Mouse (Mus musculus): ENCODE measurements around the gene Stra6. TPM values are rescaled to one million over a fixed set of nuclear protein-coding genes. Genes with fewer than 3 reads are reported as not detected.

The Stra6 gene
- polyA plus RNA-seq, 2 experiments = 0.07 TPM; not detected in 1

- no peak overlapping the region for H3K27ac ChIP-seq
- H3K4me2 ChIP-seq (ENCODE audit: low read depth) = no peak overlapping the region
- H3K4me3 ChIP-seq (ENCODE audit: insufficient read depth in 1 of 2, low read depth in 2 of 2, low read length in 2 of 2) = no peak overlapping the region
- no peak for DNase-seq (ENCODE audit: low read depth in 3 of 3, low spot score in 3 of 3)
- H3K9me3 ChIP-seq (ENCODE audit: control insufficient read depth, low read length) = no peaks in the 10 kb centered on the region
- H3K4me1 ChIP-seq (replicated peaks; ENCODE audit: control insufficient read depth in 2 of 2, insufficient read depth in 2 of 2, low read length in 1 of 2) = peaks cover 0 to 6% of the 10 kb centered on the region in 2 experiments; a peak in 2 of 4 replicates
- peaks cover 18% of the 10 kb centered on the region for H3K27me3 ChIP-seq (ENCODE audit: control insufficient read depth, insufficient read depth, low read length)
- H3K36me3 ChIP-seq (replicated peaks; ENCODE audit: control insufficient read depth, insufficient read depth, low read depth) = no peaks in the 10 kb centered on the region
- 3% methylated on average over 9 of the region's 9 CpGs for WGBS (ENCODE audit: insufficient replicate concordance)
- TF ChIP-seq CTCF (IDR thresholded peaks at IDR 0.05; ENCODE audit: low read depth) (no peak), EP300 (IDR thresholded peaks at IDR 0.05; ENCODE audit: low read depth) (no peak)
- no peak for ATAC-seq (ENCODE audit: insufficient read depth)
- H3K9ac ChIP-seq (replicated peaks) = no peak overlapping the region
These were observed 50.4 kb downstream of the Stra6 start for GRCm38 (mm10) chr9:58114019-58114418.

GRCm38 (mm10) chr9:58115297-58115925 lies 51.8 kb downstream of the Stra6 start:
- H3K36me3 ChIP-seq (replicated peaks; ENCODE audit: control insufficient read depth, insufficient read depth, low read depth) = no peaks in the 10 kb centered on the region
- no peaks in the 10 kb centered on the region for H3K9me3 ChIP-seq (ENCODE audit: control insufficient read depth, low read length)
- H3K9ac ChIP-seq (replicated peaks) = no peak overlapping the region
- peaks cover 18% of the 10 kb centered on the region for H3K27me3 ChIP-seq (ENCODE audit: control insufficient read depth, insufficient read depth, low read length)
- no peak overlapping the region for H3K4me3 ChIP-seq (ENCODE audit: insufficient read depth in 1 of 2, low read depth in 2 of 2, low read length in 2 of 2)
- ATAC-seq (ENCODE audit: insufficient read depth) (no peak), DNase-seq (ENCODE audit: low read depth in 3 of 3, low spot score in 3 of 3) (no peak)
- H3K4me2 ChIP-seq (ENCODE audit: low read depth) = no peak overlapping the region
- 19% methylated on average over 7 of the region's 7 CpGs for WGBS (ENCODE audit: insufficient replicate concordance)
- no peak overlapping the region for H3K27ac ChIP-seq
- H3K4me1 ChIP-seq (replicated peaks; ENCODE audit: control insufficient read depth in 2 of 2, insufficient read depth in 2 of 2, low read length in 1 of 2) = peaks cover 0 to 6% of the 10 kb centered on the region in 2 experiments; a peak in 2 of 4 replicates
- no peak for TF ChIP-seq CTCF (IDR thresholded peaks at IDR 0.05; ENCODE audit: low read depth)
- TF ChIP-seq EP300 (IDR thresholded peaks at IDR 0.05; ENCODE audit: low read depth) = no peak

GRCm38 (mm10) chr9:58116024-58116651 lies 52.5 kb downstream of the Stra6 start:
- no peak for DNase-seq (ENCODE audit: low read depth in 3 of 3, low spot score in 3 of 3)
- Histone ChIP-seq H3K9me3 (ENCODE audit: control insufficient read depth, low read length) (no peaks in the 10 kb centered on the region), H3K4me1 (replicated peaks; ENCODE audit: control insufficient read depth in 2 of 2, insufficient read depth in 2 of 2, low read length in 1 of 2) (peaks cover 0 to 6% of the 10 kb centered on the region in 2 experiments; a peak in 2 of 4 replicates), H3K9ac (replicated peaks) (no peak overlapping the region), H3K36me3 (replicated peaks; ENCODE audit: control insufficient read depth, insufficient read depth, low read depth) (no peaks in the 10 kb centered on the region), H3K27me3 (ENCODE audit: control insufficient read depth, insufficient read depth, low read length) (peaks cover 18% of the 10 kb centered on the region), H3K4me3 (ENCODE audit: insufficient read depth in 1 of 2, low read depth in 2 of 2, low read length in 2 of 2) (no peak overlapping the region), H3K27ac (no peak overlapping the region), H3K4me2 (ENCODE audit: low read depth) (no peak overlapping the region)
- WGBS (ENCODE audit: insufficient replicate concordance) = 21% methylated on average over 7 of the region's 7 CpGs
- TF ChIP-seq EP300 (IDR thresholded peaks at IDR 0.05; ENCODE audit: low read depth) (no peak), CTCF (IDR thresholded peaks at IDR 0.05; ENCODE audit: low read depth) (no peak)
- no peak for ATAC-seq (ENCODE audit: insufficient read depth)

GRCm38 (mm10) chr9:58118671-58119070 lies 55.1 kb downstream of the Stra6 start, which contains the start of gene Ccdc33:
Ccdc33 (minus strand) TSS chr9:58118823.
- Histone ChIP-seq H3K9me3 (ENCODE audit: control insufficient read depth, low read length) (no peaks in the 10 kb centered on the region), H3K9ac (replicated peaks) (no peak within 1 kb of the TSS), H3K36me3 (replicated peaks; ENCODE audit: control insufficient read depth, insufficient read depth, low read depth) (no peaks in the 10 kb centered on the region), H3K4me1 (replicated peaks; ENCODE audit: control insufficient read depth in 2 of 2, insufficient read depth in 2 of 2, low read length in 1 of 2) (peaks cover 0 to 6% of the 10 kb centered on the region in 2 experiments; a peak in 2 of 4 replicates), H3K27ac (no peak within 1 kb of the TSS), H3K27me3 (ENCODE audit: control insufficient read depth, insufficient read depth, low read length) (peaks cover 12% of the 10 kb centered on the region), H3K4me3 (ENCODE audit: insufficient read depth in 1 of 2, low read depth in 2 of 2, low read length in 2 of 2) (no peak within 1 kb of the TSS), H3K4me2 (ENCODE audit: low read depth) (no peak within 1 kb of the TSS)
- TF ChIP-seq EP300 (IDR thresholded peaks at IDR 0.05; ENCODE audit: low read depth) (no peak), CTCF (IDR thresholded peaks at IDR 0.05; ENCODE audit: low read depth) (no peak)
- 25% methylated on average over 2 of the region's 2 CpGs for WGBS (ENCODE audit: insufficient replicate concordance)
- no peak for DNase-seq (ENCODE audit: low read depth in 3 of 3, low spot score in 3 of 3)
- ATAC-seq (ENCODE audit: insufficient read depth) = no peak

- Histone ChIP-seq H3K4me1 (replicated peaks; ENCODE audit: control insufficient read depth in 2 of 2, insufficient read depth in 2 of 2, low read length in 1 of 2) (no peaks in the 10 kb centered on the region; a peak in 1 of 4 replicates), H3K36me3 (replicated peaks; ENCODE audit: control insufficient read depth, insufficient read depth, low read depth) (no peaks in the 10 kb centered on the region), H3K4me3 (ENCODE audit: insufficient read depth in 1 of 2, low read depth in 2 of 2, low read length in 2 of 2) (no peak overlapping the region), H3K27ac (no peak overlapping the region), H3K4me2 (ENCODE audit: low read depth) (no peak overlapping the region), H3K9ac (replicated peaks) (no peak overlapping the region), H3K27me3 (ENCODE audit: control insufficient read depth, insufficient read depth, low read length) (peaks cover 14% of the 10 kb centered on the region), H3K9me3 (ENCODE audit: control insufficient read depth, low read length) (no peaks in the 10 kb centered on the region)
- 34% methylated on average over 3 of the region's 3 CpGs for WGBS (ENCODE audit: insufficient replicate concordance)
- DNase-seq (ENCODE audit: low read depth in 3 of 3, low spot score in 3 of 3) (no peak), ATAC-seq (ENCODE audit: insufficient read depth) (no peak)
- TF ChIP-seq EP300 (IDR thresholded peaks at IDR 0.05; ENCODE audit: low read depth) = no peak
- no peak for TF ChIP-seq CTCF (IDR thresholded peaks at IDR 0.05; ENCODE audit: low read depth)
These were observed 61.5 kb downstream of the Stra6 start for GRCm38 (mm10) chr9:58125085-58125484.

All from liver, embryonic 14.5 days (tissue).